Mouse (Mus musculus): ENCODE data around the gene Smarca2.

DNA sequence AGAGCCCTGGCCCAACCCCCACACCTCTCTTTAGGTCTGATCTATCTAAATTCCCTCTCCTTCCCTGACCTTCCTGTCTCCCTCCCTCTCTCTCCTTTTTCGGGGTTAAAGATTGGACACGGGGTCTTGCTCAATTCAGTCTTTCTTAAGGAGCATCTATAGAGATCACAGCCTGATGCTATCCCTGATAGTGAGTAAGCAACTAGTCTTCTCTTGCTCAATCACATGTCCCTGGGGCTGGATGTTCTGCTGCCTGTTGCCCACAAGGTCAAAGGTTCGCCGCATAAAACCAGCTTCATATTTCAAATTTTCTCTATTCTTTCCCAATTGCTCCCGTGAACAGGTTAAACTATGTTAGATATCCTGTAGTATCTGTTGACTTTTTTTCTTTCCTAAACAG is 25.2 kb upstream of the Smarca2 start:
- TF ChIP-seq POLR2A (IDR thresholded peaks at IDR 0.05; ENCODE audit: insufficient read length, low read depth) (no peak), POLR2AphosphoS2 (IDR thresholded peaks at IDR 0.05; ENCODE audit: insufficient read length, low read depth) (no peak), SRF (IDR thresholded peaks at IDR 0.05; ENCODE audit: control insufficient read depth, insufficient read length, low read depth) (no peak), TCF12 (IDR thresholded peaks at IDR 0.05; ENCODE audit: insufficient read depth, poor library complexity, severe bottlenecking) (no peak), MYOD1 (IDR thresholded peaks at IDR 0.05; ENCODE audit: control insufficient read depth in 1 of 3, insufficient read length in 2 of 3, low read depth in 2 of 3) (no peak), CEBPB (IDR thresholded peaks at IDR 0.05; ENCODE audit: insufficient read depth, poor library complexity, severe bottlenecking) (no peak), E2F4 (IDR thresholded peaks at IDR 0.05; ENCODE audit: insufficient read depth) (no peak), MYOG (IDR thresholded peaks at IDR 0.05; ENCODE audit: control insufficient read depth in 1 of 3, insufficient read depth in 1 of 3, insufficient read length in 2 of 3, low read depth in 2 of 3) (no peak), MAX (IDR thresholded peaks at IDR 0.05; ENCODE audit: low read depth) (no peak), USF1 (IDR thresholded peaks at IDR 0.05; ENCODE audit: low read depth) (no peak)

All from myocyte (in vitro differentiated cells).